ENCODE assay signal across 25 mouse cellular contexts in genomic region chr3:129576522-129576921, GRCm38 (mm10).
"Had no signal": no experiment of that assay in that cellular context is flagged by ENCODE, and none has a peak within 500 bp of the region (broad histone marks: within the 10 kb centered on the region; RNA-seq: fewer than 3 reads in every experiment).

No protein-coding gene starts in this region.

- H3K27me3 ChIP-seq: heart, embryonic 12.5 days; hindbrain, embryonic 13.5 days; hindbrain, embryonic 15.5 days; kidney, embryonic 15.5 days; limb, embryonic 12.5 days; liver, embryonic 13.5 days; liver, embryonic 15.5 days had no signal

- H3K27ac ChIP-seq: heart, embryonic 10.5 days; hindbrain, embryonic 13.5 days; hindbrain, embryonic 15.5 days; hindbrain, postnatal 0 days; kidney, embryonic 15.5 days; kidney, postnatal 0 days; limb, embryonic 10.5 days; limb, embryonic 12.5 days; liver, embryonic 13.5 days; liver, embryonic 15.5 days had no signal

- DNase-seq: gastrocnemius, postnatal 10 days; gastrocnemius, postnatal 25 days; heart, adult 18-20 months; heart, postnatal 10 days; kidney, adult 11 months; kidney, adult 2 months; kidney, adult 9 months; kidney, postnatal 14 days; kidney, postnatal 36 days; layer of hippocampus, adult 9-11 months; layer of hippocampus, postnatal 36 days; liver; liver, embryonic 13.5 days had no signal

- H3K4me2 ChIP-seq: heart, embryonic 12.5 days; hindbrain, embryonic 13.5 days; hindbrain, embryonic 15.5 days; kidney, embryonic 15.5 days; limb, embryonic 12.5 days; liver, embryonic 11.5 days; liver, embryonic 13.5 days; liver, embryonic 15.5 days had no signal

- H3K9ac ChIP-seq: heart, embryonic 12.5 days; hindbrain, embryonic 13.5 days; hindbrain, embryonic 15.5 days; kidney, embryonic 15.5 days; limb, embryonic 12.5 days; liver, embryonic 13.5 days; liver, embryonic 15.5 days had no signal

- ATAC-seq: hindbrain, postnatal 0 days; intestine, embryonic 16.5 days had no signal

- H3K9me3 ChIP-seq: heart, embryonic 10.5 days; heart, embryonic 12.5 days; hindbrain, embryonic 13.5 days; hindbrain, embryonic 15.5 days; kidney, embryonic 15.5 days; limb, embryonic 10.5 days; limb, embryonic 12.5 days; liver, embryonic 13.5 days; liver, embryonic 15.5 days had no signal

- H3K4me3 ChIP-seq: heart, embryonic 10.5 days; heart, embryonic 12.5 days; hindbrain, embryonic 13.5 days; hindbrain, embryonic 15.5 days; kidney, embryonic 15.5 days; limb, embryonic 10.5 days; limb, embryonic 12.5 days; liver, embryonic 13.5 days; liver, embryonic 15.5 days had no signal

- H3K4me1 ChIP-seq: hindbrain, embryonic 15.5 days; limb, embryonic 10.5 days had no signal
